Mouse (Mus musculus) forebrain, embryonic 10.5 days (tissue): ENCODE measurements at regions not wholly inside any gene's neighbourhood (a gene's known extent, or its start where the extent isn't known, plus 50 kb on each side); places are given as distances from the start of the nearest gene placed in this dataset.

Experiments
- DNase-seq: peaks from one replicate; pipeline ENCODE4 v3.0.0-alpha.2; 2017; ENCODE audit warnings: low spot score; ENCODE audit errors: extremely low spot score
- H3K27ac ChIP-seq: fragments of 300-500 bp; sonication (generic); 2 replicates; pipeline ENCODE4 v1.5.1; 2016; ENCODE audit warnings: mild to moderate bottlenecking
- H3K27me3 ChIP-seq: fragments of 300-500 bp; sonication (generic); 2 replicates; pipeline ENCODE4 v1.6.1; 2016; ENCODE audit warnings: mild to moderate bottlenecking; ENCODE audit not compliant: poor library complexity, severe bottlenecking
- H3K36me3 ChIP-seq: fragments of 300-500 bp; sonication (generic); replicated peaks from 2 replicates; pipeline ENCODE4 v1.6.1; 2016; ENCODE audit warnings: mild to moderate bottlenecking, moderate library complexity
- H3K4me1 ChIP-seq: fragments of 300-500 bp; sonication (generic); 2 replicates; pipeline ENCODE4 v1.6.1; 2016
- H3K4me3 ChIP-seq: fragments of 300-500 bp; sonication (generic); 2 replicates; pipeline ENCODE4 v1.5.1; 2016; ENCODE audit warnings: mild to moderate bottlenecking, moderate library complexity
- H3K9me3 ChIP-seq: fragments of 300-500 bp; sonication (generic); 2 replicates; pipeline ENCODE4 v1.6.1; 2016; ENCODE audit warnings: mild to moderate bottlenecking, moderate library complexity
- WGBS: fragments of 180-500 bp; shearing (Covaris S2); methylation state at CpG from one replicate; pipeline ENCODE4 v1.1.7; 2016; 5-methylcytosine and 5-hydroxymethylcytosine counted together

GRCm38 (mm10) chr3:102307656-102308055, 103.2 kb upstream of the Vangl1 start:
- no peak overlapping the region for H3K4me3 ChIP-seq
- DNase-seq = no peak
- no peaks in the 10 kb centered on the region for H3K27me3 ChIP-seq
- no peaks in the 10 kb centered on the region for H3K9me3 ChIP-seq
- 0 out of 2 replicates have a peak, but pooled peaks cover 4% of the 10 kb centered on the region for H3K4me1 ChIP-seq
- no peaks in the 10 kb centered on the region for H3K36me3 ChIP-seq
- no peak overlapping the region for H3K27ac ChIP-seq
- WGBS = 88% methylated on average over 1 of the region's 1 CpGs

DNA sequence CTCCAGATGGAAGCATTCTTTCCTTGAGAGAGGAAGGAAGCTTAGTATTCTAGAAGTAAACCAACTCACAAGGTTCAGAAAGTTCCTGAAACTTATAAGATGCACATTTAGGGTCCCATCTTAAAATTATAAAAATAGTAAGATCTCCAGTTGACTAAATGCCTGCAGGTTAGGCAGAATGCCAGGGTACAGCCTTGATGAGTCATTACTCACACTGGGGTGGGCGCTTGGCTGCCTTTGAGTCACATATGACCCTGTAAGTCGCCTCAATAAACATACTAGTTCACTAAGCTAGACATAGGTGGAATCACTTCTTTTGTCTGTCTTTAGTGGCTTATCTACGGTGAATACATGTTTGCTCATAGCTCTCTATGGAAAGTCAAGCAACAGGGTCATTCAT, 87.9 kb upstream of the Vangl1 start:
- Histone ChIP-seq H3K4me1 (no peaks in the 10 kb centered on the region), H3K9me3 (peaks cover 6% of the 10 kb centered on the region; the same call in 1 of the 2 replicates), H3K36me3 (no peaks in the 10 kb centered on the region), H3K27ac (no peak overlapping the region), H3K4me3 (no peak overlapping the region), H3K27me3 (no peaks in the 10 kb centered on the region)
- no peak for DNase-seq
- 93% methylated on average over 3 of the region's 3 CpGs for WGBS

- no peak for DNase-seq
- Histone ChIP-seq H3K27me3 (no peaks in the 10 kb centered on the region), H3K9me3 (no peaks in the 10 kb centered on the region), H3K27ac (no peak overlapping the region), H3K4me3 (no peak overlapping the region), H3K4me1 (0 out of 2 replicates have a peak, but pooled peaks cover 3% of the 10 kb centered on the region), H3K36me3 (no peaks in the 10 kb centered on the region)
- WGBS = 84% methylated on average over 4 of the region's 4 CpGs
Observed at GRCm38 (mm10) chr3:102281983-102282382, 77.5 kb upstream of the Vangl1 start.

GRCm38 (mm10) chr3:102276758-102277157, 72.3 kb upstream of the Vangl1 start:
- no peak for DNase-seq

GRCm38 (mm10) chr3:102276283-102276682, 71.8 kb upstream of the Vangl1 start:
- no peak for DNase-seq
- H3K4me3 ChIP-seq = no peak overlapping the region
- peaks cover 9% of the 10 kb centered on the region; the same call in 1 of the 2 replicates for H3K4me1 ChIP-seq
- no peaks in the 10 kb centered on the region for H3K9me3 ChIP-seq
- H3K36me3 ChIP-seq = no peaks in the 10 kb centered on the region
- H3K27me3 ChIP-seq = no peaks in the 10 kb centered on the region
- 89% methylated on average over 2 of the region's 2 CpGs for WGBS
- no peak overlapping the region for H3K27ac ChIP-seq

More at GRCm38 (mm10) chr3:102276758-102277157, 72.3 kb upstream of the Vangl1 start:
- peaks cover 9% of the 10 kb centered on the region; the same call in 1 of the 2 replicates for H3K4me1 ChIP-seq
- no peak overlapping the region for H3K27ac ChIP-seq
- no peak overlapping the region for H3K4me3 ChIP-seq
- 75% methylated on average over 2 of the region's 2 CpGs for WGBS
- no peaks in the 10 kb centered on the region for H3K36me3 ChIP-seq
- H3K27me3 ChIP-seq = no peaks in the 10 kb centered on the region
- H3K9me3 ChIP-seq = no peaks in the 10 kb centered on the region

GRCm38 (mm10) chr3:102275256-102276022, 70.9 kb upstream of the Vangl1 start:
- no peaks in the 10 kb centered on the region for H3K36me3 ChIP-seq
- no peaks in the 10 kb centered on the region for H3K27me3 ChIP-seq
- no peak overlapping the region for H3K27ac ChIP-seq
- no peaks in the 10 kb centered on the region for H3K9me3 ChIP-seq
- 90% methylated on average over 7 of the region's 7 CpGs for WGBS
- H3K4me1 ChIP-seq = peaks cover 9% of the 10 kb centered on the region; the same call in 1 of the 2 replicates
- no peak for DNase-seq
- H3K4me3 ChIP-seq = no peak overlapping the region

GRCm38 (mm10) chr3:102270779-102271178, 66.3 kb upstream of the Vangl1 start:
- WGBS = 92% methylated on average over 6 of the region's 6 CpGs
- Histone ChIP-seq H3K9me3 (no peaks in the 10 kb centered on the region), H3K27ac (no peak overlapping the region), H3K36me3 (no peaks in the 10 kb centered on the region), H3K4me1 (peaks cover 13% of the 10 kb centered on the region), H3K27me3 (no peaks in the 10 kb centered on the region), H3K4me3 (no peak overlapping the region)
- no peak for DNase-seq

DNA sequence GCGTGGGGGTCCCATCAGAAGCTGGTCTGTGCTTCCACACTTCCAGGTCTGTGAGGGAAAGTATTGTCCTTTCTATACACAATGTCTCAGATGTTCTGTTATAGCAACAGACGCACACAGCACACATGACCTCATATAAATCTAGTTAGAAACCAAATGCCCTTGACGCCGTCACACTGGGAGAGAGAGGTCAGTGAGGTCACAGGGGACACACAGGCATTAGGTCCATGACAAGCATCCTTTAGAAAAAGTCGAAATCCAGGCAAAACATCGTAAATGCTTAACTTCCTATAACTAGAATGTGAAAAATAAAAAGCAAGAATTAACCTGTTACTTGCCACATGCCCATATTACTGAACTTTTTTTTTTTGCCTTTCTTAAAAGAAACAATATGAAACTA, 65.8 kb upstream of the Vangl1 start:
- H3K36me3 ChIP-seq = no peaks in the 10 kb centered on the region
- H3K9me3 ChIP-seq = no peaks in the 10 kb centered on the region
- H3K27me3 ChIP-seq = no peaks in the 10 kb centered on the region
- no peak overlapping the region for H3K27ac ChIP-seq
- H3K4me1 ChIP-seq = peaks cover 10% of the 10 kb centered on the region; the same call in 1 of the 2 replicates
- H3K4me3 ChIP-seq = no peak overlapping the region
- DNase-seq = no peak
- 69% methylated on average over 6 of the region's 6 CpGs for WGBS

DNA sequence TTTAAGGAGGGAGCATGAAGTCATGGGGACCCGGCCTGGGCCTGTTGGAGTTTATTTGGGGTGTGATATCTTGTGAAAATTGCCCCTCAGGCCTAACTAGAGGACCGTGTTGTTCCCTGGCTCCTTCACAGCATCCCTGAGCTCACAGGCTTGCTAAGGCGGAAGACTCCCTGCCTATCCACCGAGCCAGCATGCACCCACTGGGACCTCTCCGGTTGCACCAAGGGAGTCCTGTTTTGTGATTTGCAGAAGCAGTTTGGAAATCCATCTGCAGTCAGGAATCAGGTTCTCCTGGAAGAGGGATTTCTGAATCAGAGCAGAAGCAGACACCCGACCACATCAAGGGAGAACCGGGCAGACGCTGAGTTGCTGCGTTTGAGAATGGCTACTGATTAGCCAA, 61.6 kb upstream of the Vangl1 start:
- DNase-seq = no peak

GRCm38 (mm10) chr3:102265146-102265545, 60.7 kb upstream of the Vangl1 start:
- Histone ChIP-seq H3K36me3 (no peaks in the 10 kb centered on the region), H3K27ac (no peak overlapping the region), H3K4me1 (peaks cover 15% of the 10 kb centered on the region; the same call in 1 of the 2 replicates), H3K4me3 (no peak overlapping the region), H3K27me3 (no peaks in the 10 kb centered on the region), H3K9me3 (no peaks in the 10 kb centered on the region)
- 82% methylated on average over 7 of the region's 7 CpGs for WGBS
- no peak for DNase-seq

More for the DNA sequence above, 61.6 kb upstream of the Vangl1 start:
- WGBS = 74% methylated on average over 9 of the region's 9 CpGs
- Histone ChIP-seq H3K9me3 (no peaks in the 10 kb centered on the region), H3K27ac (no peak overlapping the region; the same call in 1 of the 2 replicates), H3K4me3 (no peak overlapping the region), H3K27me3 (no peaks in the 10 kb centered on the region), H3K4me1 (peaks cover 16% of the 10 kb centered on the region; the same call in 1 of the 2 replicates), H3K36me3 (no peaks in the 10 kb centered on the region)

DNA sequence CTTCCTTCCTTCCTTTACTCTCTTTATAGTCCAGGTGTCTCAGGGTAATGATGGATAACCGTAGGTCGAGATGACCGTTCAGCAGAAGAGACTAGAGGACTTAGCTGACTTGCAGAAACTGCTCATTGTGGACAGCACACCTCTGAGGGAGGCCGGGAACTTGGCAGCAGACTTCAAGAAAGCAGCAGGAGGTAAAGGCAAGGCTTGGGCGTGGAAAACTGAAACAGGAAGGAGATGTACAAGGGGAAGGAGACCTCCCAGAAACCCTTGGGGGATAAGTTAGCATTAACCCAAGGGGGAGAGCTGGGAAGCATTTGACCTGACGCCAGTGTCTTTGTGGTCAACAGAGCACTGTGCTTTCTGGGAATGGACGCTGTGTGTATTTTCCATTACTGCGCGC, 58.8 kb upstream of the Vangl1 start:
- DNase-seq = no peak
- H3K27ac ChIP-seq = no peak overlapping the region
- H3K27me3 ChIP-seq = no peaks in the 10 kb centered on the region
- H3K4me1 ChIP-seq = peaks cover 12% of the 10 kb centered on the region; the same call in 1 of the 2 replicates
- no peaks in the 10 kb centered on the region for H3K36me3 ChIP-seq
- no peak overlapping the region for H3K4me3 ChIP-seq
- 87% methylated on average over 9 of the region's 9 CpGs for WGBS
- no peaks in the 10 kb centered on the region for H3K9me3 ChIP-seq

- Histone ChIP-seq H3K36me3 (no peaks in the 10 kb centered on the region), H3K4me1 (peaks cover 7% of the 10 kb centered on the region; the same call in 1 of the 2 replicates), H3K4me3 (no peak overlapping the region), H3K9me3 (no peaks in the 10 kb centered on the region), H3K27ac (no peak overlapping the region), H3K27me3 (no peaks in the 10 kb centered on the region)
- no peak for DNase-seq
- WGBS = 71% methylated on average over 8 of the region's 8 CpGs
Observed at GRCm38 (mm10) chr3:102262665-102263064, 58.2 kb upstream of the Vangl1 start.

GRCm38 (mm10) chr3:102261517-102261916, 57.0 kb upstream of the Vangl1 start:
- H3K27me3 ChIP-seq = no peaks in the 10 kb centered on the region
- 87% methylated on average over 3 of the region's 3 CpGs for WGBS

More at GRCm38 (mm10) chr3:102261517-102261916, 57.0 kb upstream of the Vangl1 start:
- DNase-seq = no peak
- Histone ChIP-seq H3K27ac (no peak overlapping the region), H3K4me1 (peaks cover 7% of the 10 kb centered on the region; the same call in 1 of the 2 replicates), H3K9me3 (no peaks in the 10 kb centered on the region), H3K36me3 (no peaks in the 10 kb centered on the region), H3K4me3 (no peak overlapping the region)
